In the genomic region with DNA sequence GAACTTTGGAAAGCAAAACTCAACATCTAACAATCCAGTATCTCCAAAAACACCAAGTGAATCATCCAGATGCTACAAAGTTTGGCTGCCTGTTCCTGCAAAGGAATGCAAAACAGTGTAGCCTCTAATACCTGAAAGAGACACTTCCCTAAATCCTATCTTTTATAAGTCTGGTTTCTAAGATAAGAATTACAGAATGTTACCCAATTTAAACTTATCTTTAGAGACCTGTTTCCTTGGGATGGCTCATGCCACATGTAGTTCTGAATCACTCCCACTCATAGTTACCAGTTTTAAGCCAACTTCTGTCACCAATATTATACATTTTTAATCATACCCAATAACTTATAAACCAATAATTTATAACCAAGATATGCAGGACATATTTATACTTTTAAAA, we compare ENCODE assay signal across 24 mouse cellular contexts.
"Had no signal": no experiment of that assay in that cellular context is flagged by ENCODE, and none has a peak within 500 bp of the region (broad histone marks: within the 10 kb centered on the region; RNA-seq: fewer than 3 reads in every experiment).

No protein-coding gene starts in this region.

- H3K9me3 ChIP-seq: embryonic facial prominence, embryonic 10.5 days; embryonic facial prominence, embryonic 12.5 days; embryonic facial prominence, embryonic 13.5 days; embryonic facial prominence, embryonic 15.5 days; forebrain, embryonic 10.5 days; forebrain, embryonic 12.5 days; forebrain, embryonic 13.5 days; forebrain, embryonic 15.5 days had no signal

- H3K4me1 ChIP-seq: embryonic facial prominence, embryonic 10.5 days; embryonic facial prominence, embryonic 12.5 days; embryonic facial prominence, embryonic 13.5 days; embryonic facial prominence, embryonic 15.5 days; forebrain, embryonic 10.5 days; forebrain, embryonic 12.5 days; forebrain, embryonic 13.5 days; forebrain, embryonic 15.5 days had no signal

- DNase-seq: cerebellum, adult 9-11 months; cerebellum, postnatal 10 days; cerebellum, postnatal 14 days; cerebellum, postnatal 25 days; cerebellum, postnatal 36 days; embryo, embryonic 11 days; forebrain, postnatal 0 days; gastrocnemius, adult 2 months; gastrocnemius, postnatal 10 days; gastrocnemius, postnatal 14 days; gastrocnemius, postnatal 25 days; gastrocnemius, postnatal 36 days; heart, adult 11 months; heart, adult 18-20 months; heart, adult 2 months had no signal

- H3K27ac ChIP-seq: embryonic facial prominence, embryonic 10.5 days; embryonic facial prominence, embryonic 12.5 days; embryonic facial prominence, embryonic 13.5 days; embryonic facial prominence, embryonic 15.5 days; forebrain, embryonic 10.5 days; forebrain, embryonic 12.5 days; forebrain, embryonic 13.5 days; forebrain, embryonic 15.5 days; gastrocnemius, adult 2 months; heart, adult 2 months had no signal

- H3K27me3 ChIP-seq: embryonic facial prominence, embryonic 12.5 days; embryonic facial prominence, embryonic 13.5 days; embryonic facial prominence, embryonic 15.5 days; forebrain, embryonic 12.5 days; forebrain, embryonic 13.5 days; forebrain, embryonic 15.5 days had no signal

- H3K9ac ChIP-seq: embryonic facial prominence, embryonic 12.5 days; embryonic facial prominence, embryonic 13.5 days; embryonic facial prominence, embryonic 15.5 days; forebrain, embryonic 12.5 days; forebrain, embryonic 13.5 days; forebrain, embryonic 15.5 days; forebrain, postnatal 0 days had no signal

- H3K4me3 ChIP-seq: embryonic facial prominence, embryonic 10.5 days; embryonic facial prominence, embryonic 12.5 days; embryonic facial prominence, embryonic 13.5 days; embryonic facial prominence, embryonic 15.5 days; erythroblast, embryonic 14.5 days; forebrain, embryonic 10.5 days; forebrain, embryonic 12.5 days; forebrain, embryonic 13.5 days; forebrain, embryonic 15.5 days; gastrocnemius, adult 2 months; heart, adult 2 months had no signal

- H3K36me3 ChIP-seq: embryonic facial prominence, embryonic 10.5 days; embryonic facial prominence, embryonic 12.5 days; embryonic facial prominence, embryonic 13.5 days; embryonic facial prominence, embryonic 15.5 days; forebrain, embryonic 10.5 days; forebrain, embryonic 12.5 days; forebrain, embryonic 15.5 days had no signal
